Mouse (Mus musculus): ENCODE results near the gene Eif4a2.

Gene Eif4a2

GRCm38 (mm10) chr16:23103841-23104240, 3.4 kb upstream of the Eif4a2 start:
- in situ Hi-C loops (cut with MboI, MseI): no loop called here

GRCm38 (mm10) chr16:23106121-23106520, 1.1 kb upstream of the Eif4a2 start:
- in situ Hi-C loops (cut with MboI, MseI): no loop called here

DNA sequence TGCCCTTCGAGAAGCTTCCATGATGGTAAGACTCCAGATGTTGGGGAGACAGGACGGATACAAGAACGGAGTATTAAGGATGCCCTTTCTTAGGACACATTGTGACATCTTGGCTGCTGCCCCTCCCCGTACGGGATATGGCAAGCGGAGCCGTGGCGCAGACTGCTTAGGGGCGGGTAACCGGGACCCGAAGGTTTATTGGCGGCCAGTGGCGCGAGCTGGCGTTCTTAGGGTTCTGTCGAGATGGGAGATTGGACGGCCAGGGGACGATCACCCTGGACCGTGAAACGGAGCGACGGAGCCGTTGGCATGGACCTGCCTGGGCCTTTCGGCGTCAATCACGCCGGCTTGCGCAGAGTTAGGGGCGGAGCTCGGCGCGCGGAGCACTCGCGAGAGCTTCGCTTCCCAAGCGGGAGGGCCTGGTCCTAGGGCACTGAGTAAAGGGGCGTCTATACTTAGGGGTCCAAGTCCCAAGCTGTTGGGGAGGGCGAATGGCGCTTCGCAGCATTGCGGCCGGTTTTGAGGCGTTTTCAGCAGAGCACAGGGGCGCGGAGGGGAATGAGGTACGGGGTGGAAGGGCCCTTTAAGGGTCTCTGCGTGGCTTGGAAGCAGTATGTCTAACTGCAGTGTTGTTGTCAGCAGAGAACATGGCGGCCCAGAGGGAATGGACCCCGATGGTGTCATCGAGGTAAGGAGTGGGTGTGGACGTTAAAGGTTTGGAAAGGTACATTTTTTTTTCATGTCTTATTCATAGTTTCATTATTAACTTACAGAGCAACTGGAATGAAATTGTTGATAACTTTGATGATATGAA, 909 bp downstream of the Eif4a2 start:
- in situ Hi-C loops (cut with MboI, MseI): no loop called here

DNA sequence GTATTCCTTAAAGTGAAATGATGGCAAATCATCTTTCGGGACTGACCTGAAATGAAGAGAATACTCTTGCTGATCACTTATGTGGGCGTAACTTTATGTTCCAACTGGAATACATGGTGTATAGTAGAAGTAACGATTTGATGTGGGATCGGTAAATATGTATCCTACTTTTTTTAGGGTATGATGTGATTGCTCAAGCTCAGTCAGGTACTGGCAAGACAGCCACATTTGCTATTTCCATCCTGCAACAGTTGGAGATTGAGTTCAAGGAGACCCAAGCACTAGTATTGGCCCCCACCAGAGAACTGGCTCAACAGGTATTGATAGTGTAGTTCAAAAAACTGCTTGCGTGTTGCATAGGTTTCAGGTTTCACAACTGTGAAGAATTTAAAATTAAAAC, 1.7 kb downstream of the Eif4a2 start:
- in situ Hi-C loops (cut with MboI, MseI): no loop called here

- in situ Hi-C loops (cut with MboI, MseI): no loop called here
Measured at GRCm38 (mm10) chr16:23109350-23110280, 2.4 kb downstream of the Eif4a2 start.

DNA sequence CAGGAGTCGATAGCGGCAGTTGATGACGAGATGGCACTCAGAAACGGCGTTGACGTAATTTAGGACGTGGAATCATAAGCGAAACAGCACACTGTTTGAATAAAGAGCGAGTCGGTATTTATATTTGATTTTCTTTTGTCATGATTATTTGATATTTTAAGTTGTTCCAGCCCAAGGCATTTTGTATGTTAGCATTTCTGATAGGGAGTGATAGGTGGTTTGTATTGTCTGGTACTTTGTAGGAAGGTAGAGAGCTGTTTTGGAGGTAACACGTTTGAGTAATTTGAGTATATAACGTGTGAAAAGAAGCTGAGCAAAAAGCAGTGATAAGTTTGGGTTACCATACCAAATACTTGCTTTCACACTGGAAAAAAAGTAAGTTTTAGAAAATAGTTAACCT, 5.1 kb downstream of the Eif4a2 start:
- in situ Hi-C loops (cut with MboI, MseI): no loop called here

DNA sequence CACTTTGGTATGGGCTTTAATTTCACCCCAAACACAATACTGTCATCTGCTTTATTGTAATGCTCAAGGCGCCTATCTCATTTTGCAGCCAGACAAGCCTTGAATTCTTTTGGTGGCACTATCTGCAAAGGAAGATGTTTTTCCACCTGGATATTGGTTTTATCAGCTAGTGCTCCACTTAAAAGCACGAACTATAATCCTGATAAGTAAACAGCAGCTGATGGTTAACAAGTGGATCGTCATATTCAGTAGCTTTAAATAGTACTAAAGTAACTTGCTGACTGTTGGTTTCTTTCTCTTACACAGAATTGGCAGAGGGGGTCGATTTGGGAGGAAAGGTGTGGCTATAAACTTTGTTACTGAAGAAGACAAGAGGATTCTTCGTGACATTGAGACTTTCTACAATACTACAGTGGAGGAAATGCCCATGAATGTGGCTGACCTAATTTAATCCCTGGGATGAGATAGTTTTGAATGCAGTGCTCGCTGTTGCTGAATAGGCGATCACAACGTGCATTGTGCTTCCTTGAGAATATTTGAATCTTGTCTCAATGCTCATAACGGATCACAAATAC, 5.7 kb downstream of the Eif4a2 start:
- in situ Hi-C loops (cut with MboI, MseI): no loop called here

GRCm38 (mm10) chr16:23113903-23114302, 6.7 kb downstream of the Eif4a2 start:
- in situ Hi-C loops (cut with MboI, MseI): no loop called here

- in situ Hi-C loops (cut with MboI, MseI): no loop called here
Measured at GRCm38 (mm10) chr16:23114339-23115171, 7.3 kb downstream of the Eif4a2 start.

GRCm38 (mm10) chr16:23115486-23115885, 8.2 kb downstream of the Eif4a2 start:
- in situ Hi-C loops (cut with MboI, MseI): no loop called here

GRCm38 (mm10) chr16:23117173-23117572, 9.9 kb downstream of the Eif4a2 start:
- in situ Hi-C loops (cut with MboI, MseI): no loop called here

DNA sequence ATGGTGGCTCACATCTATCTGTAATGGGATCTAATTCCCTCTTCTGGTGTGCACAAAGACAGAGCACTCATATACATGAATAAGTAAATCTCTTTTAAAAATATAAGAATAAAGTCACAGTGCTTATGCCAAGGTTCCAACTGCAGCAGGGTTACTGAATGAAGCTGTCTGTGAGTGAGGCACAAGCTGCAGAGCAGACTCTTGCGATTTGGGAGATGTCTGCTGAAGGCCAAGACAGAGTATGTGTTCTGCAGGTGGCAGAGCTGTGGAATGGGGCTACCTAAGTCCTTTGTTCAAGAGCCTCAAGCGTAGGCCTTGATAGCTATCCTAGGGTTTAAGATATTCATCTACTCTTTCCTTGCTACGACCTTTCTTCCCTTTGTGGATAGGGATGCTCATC, 15.2 kb downstream of the Eif4a2 start:
- in situ Hi-C loops (cut with MboI, MseI): no loop called here

- in situ Hi-C loops (cut with MboI, MseI): no loop called here
Measured at GRCm38 (mm10) chr16:23123104-23123503, 15.9 kb downstream of the Eif4a2 start.

GRCm38 (mm10) chr16:23124398-23124797, 17.2 kb downstream of the Eif4a2 start:
- in situ Hi-C loops (cut with MboI, MseI): no loop called here

- in situ Hi-C loops (cut with MboI, MseI): loop anchor here (5.0 kb wide), 1 partner anchor 40 kb away; no protein-coding TSS in a partner anchor
Measured at GRCm38 (mm10) chr16:23127311-23127672, 20.0 kb downstream of the Eif4a2 start.

DNA sequence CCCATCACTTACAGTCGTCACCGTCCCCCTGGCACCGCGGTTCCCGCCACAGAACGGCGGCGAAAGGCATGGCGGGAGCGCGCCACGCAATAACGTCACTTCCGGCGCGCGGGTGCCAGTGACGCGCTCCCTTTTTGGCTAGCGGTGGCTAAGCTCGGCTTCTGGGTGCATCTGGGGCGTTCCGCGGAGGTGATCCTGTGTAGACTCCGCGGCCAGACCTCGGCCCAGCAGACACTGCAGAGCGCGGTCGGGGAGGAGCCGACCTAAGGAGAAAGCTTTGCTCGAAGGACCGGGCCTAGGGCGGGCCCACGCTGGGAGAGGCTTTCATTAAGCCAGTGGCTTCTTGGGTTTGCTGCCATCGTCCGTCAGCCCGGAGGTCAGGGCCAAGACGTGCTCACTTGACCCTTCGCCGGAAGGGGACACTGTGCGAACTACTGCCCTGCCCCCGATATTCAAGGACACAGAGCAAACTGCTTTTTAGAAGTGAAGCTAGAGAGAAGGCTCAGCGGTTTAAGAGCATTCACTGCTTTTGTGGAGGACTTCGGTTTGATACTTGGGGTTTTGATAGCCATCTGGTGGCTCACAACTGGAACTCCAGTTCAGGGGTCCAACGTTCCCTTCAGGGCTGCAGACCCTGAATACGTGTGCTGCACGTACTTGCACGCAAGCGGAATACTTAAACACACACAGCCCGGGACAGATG, 20.6 kb downstream of the Eif4a2 start, which contains the start of gene Rfc4:
Gene Rfc4 (minus strand): TSS at position 65 of the 703 bp plus-strand sequence.
- in situ Hi-C loops (cut with MboI, MseI): loop anchor here (5.0 kb wide), 1 partner anchor 41 kb away; no protein-coding TSS in a partner anchor

GRCm38 (mm10) chr16:23130303-23130702, 23.1 kb downstream of the Eif4a2 start:
- in situ Hi-C loops (cut with MboI, MseI): loop anchor here (10.0 kb wide), 1 partner anchor 266 kb away; no protein-coding TSS in a partner anchor

DNA sequence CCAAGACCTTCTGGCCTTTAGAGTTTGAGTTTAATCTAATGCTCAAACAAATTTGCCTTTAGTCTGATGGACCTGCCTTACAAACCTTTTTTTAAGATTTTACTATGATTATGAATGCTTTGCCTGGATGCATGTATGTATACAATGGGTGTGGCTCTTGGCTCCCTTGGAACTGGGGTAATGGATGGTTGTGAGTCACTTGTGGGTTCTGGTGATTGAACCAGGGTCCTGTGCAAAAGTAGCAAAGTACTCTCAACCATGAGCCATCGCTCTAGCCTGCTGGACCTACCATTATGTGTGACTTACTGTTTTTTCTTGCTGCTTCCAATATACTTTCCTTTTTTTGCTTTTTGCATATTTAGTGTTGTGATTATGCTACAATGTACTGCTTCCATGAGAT, 25.1 kb downstream of the Eif4a2 start:
- in situ Hi-C loops (cut with MboI, MseI): loop anchor here (10.0 kb wide), 1 partner anchor 268 kb away; no protein-coding TSS in a partner anchor

- in situ Hi-C loops (cut with MboI, MseI): loop anchor here (10.0 kb wide), 1 partner anchor 271 kb away; no protein-coding TSS in a partner anchor
Measured at GRCm38 (mm10) chr16:23135421-23136149, 28.3 kb downstream of the Eif4a2 start.

Data from T-helper 1 cell (primary cell).